Mouse (Mus musculus) left cerebral cortex, postnatal 10 days (tissue): ENCODE results near the gene Cryaa. TPM values are rescaled to one million over a fixed set of nuclear protein-coding genes. Genes with fewer than 3 reads are reported as not detected.

Experiments
- DNase-seq, 2 experiments: peaks; one replicate each; pipeline ENCODE4 v3.0.0; 2021 to 2022; ENCODE audit warnings: low spot score in 2 of 2, mixed read lengths in 1 of 2; ENCODE audit errors: extremely low spot score in 1 of 2
- intact Hi-C: fragments of 180-260 bp; cut with DNase I; formaldehyde crosslinking; loops from one replicate; pipeline ENCODE4 v1.15.1; 2025
- total RNA-seq, 2 experiments: library from RNA; stranded (reverse); gene quantifications; 2 replicates each; pipeline ENCODE4 v1.2.3; 2021

The Cryaa gene
- total RNA-seq, result 1 to 10 TPM in 1 of 2 experiments, under 1 TPM in 1; 0.85 to 1.2 TPM

GRCm38 (mm10) chr17:31677507-31677906 lies at the start of gene Cryaa:
Cryaa (plus strand) TSS chr17:31677807.
- intact Hi-C loops, result no loop called here
- no peak for DNase-seq

- no peak for DNase-seq
- intact Hi-C loops, result no loop called here
Measured at GRCm38 (mm10) chr17:31627961-31628360, 49.6 kb upstream of the Cryaa start.

GRCm38 (mm10) chr17:31631081-31631800 lies 46.4 kb upstream of the Cryaa start:
- DNase-seq, result no peak
- intact Hi-C loops, result no loop called here

- DNase-seq, result no peak
- intact Hi-C loops, result no loop called here
Measured at GRCm38 (mm10) chr17:31633007-31633406, 44.6 kb upstream of the Cryaa start.

- intact Hi-C loops, result loop anchor here (5.0 kb wide), 1 partner anchor 63 kb away; no protein-coding TSS in a partner anchor
- DNase-seq, result no peak
Measured at GRCm38 (mm10) chr17:31634896-31635295, 42.7 kb upstream of the Cryaa start.

- DNase-seq, result no peak
- intact Hi-C loops, result loop anchor here (5.0 kb wide), 1 partner anchor 63 kb away; no protein-coding TSS in a partner anchor
Measured at GRCm38 (mm10) chr17:31635781-31636180, 41.8 kb upstream of the Cryaa start.

GRCm38 (mm10) chr17:31636277-31636941 lies 41.2 kb upstream of the Cryaa start:
- intact Hi-C loops, result loop anchor here (5.0 kb wide), 1 partner anchor 64 kb away; no protein-coding TSS in a partner anchor
- DNase-seq, result no peak

- peak; percentile 42 to 87 for DNase-seq
- intact Hi-C loops, result loop anchor here (5.0 kb wide), 1 partner anchor 65 kb away; no protein-coding TSS in a partner anchor
Measured at GRCm38 (mm10) chr17:31636942-31637811, 40.4 kb upstream of the Cryaa start, which contains the start of gene Cbs. Cbs (minus strand) TSS chr17:31637238.

GRCm38 (mm10) chr17:31637866-31638570 lies 39.6 kb upstream of the Cryaa start:
- DNase-seq, result peak; percentile 77 to 87
- intact Hi-C loops, result loop anchor here (5.0 kb wide), 1 partner anchor 66 kb away; no protein-coding TSS in a partner anchor

- DNase-seq, result peak in 1 of 2 experiments; percentile 40
- intact Hi-C loops, result loop anchor here (5.0 kb wide), 1 partner anchor 67 kb away; no protein-coding TSS in a partner anchor
Measured at GRCm38 (mm10) chr17:31639651-31640050, 38.0 kb upstream of the Cryaa start.

- DNase-seq, result no peak
- intact Hi-C loops, result no loop called here
Measured at GRCm38 (mm10) chr17:31642331-31642730, 35.3 kb upstream of the Cryaa start.

- no peak for DNase-seq
- intact Hi-C loops, result no loop called here
Measured at GRCm38 (mm10) chr17:31642913-31643312, 34.7 kb upstream of the Cryaa start.

- intact Hi-C loops, result no loop called here
- DNase-seq, result no peak
Measured at GRCm38 (mm10) chr17:31646199-31647002, 31.2 kb upstream of the Cryaa start.

- no peak for DNase-seq
- intact Hi-C loops, result loop anchor here (5.0 kb wide), 1 partner anchor 140 kb away; no protein-coding TSS in a partner anchor
Measured at GRCm38 (mm10) chr17:31652152-31652551, 25.5 kb upstream of the Cryaa start.

GRCm38 (mm10) chr17:31653277-31653676 lies 24.3 kb upstream of the Cryaa start:
- intact Hi-C loops, result loop anchor here (5.0 kb wide), 1 partner anchor 141 kb away; no protein-coding TSS in a partner anchor

GRCm38 (mm10) chr17:31655366-31655765 lies 22.2 kb upstream of the Cryaa start:
- no peak for DNase-seq
- intact Hi-C loops, result no loop called here

More at GRCm38 (mm10) chr17:31653277-31653676, 24.3 kb upstream of the Cryaa start:
- no peak for DNase-seq

- DNase-seq, result no peak
- intact Hi-C loops, result no loop called here
Measured at GRCm38 (mm10) chr17:31656682-31657081, 20.9 kb upstream of the Cryaa start.
